Mouse (Mus musculus) liver, adult 2 months (tissue): ENCODE measurements around the gene Nfkb2.
A peak's percentile ranks its signal among the peaks of the same experiment; 100 is the strongest.

Experiments used
- CTCF ChIP-seq: fragments of 200-500 bp; IDR thresholded peaks from 2 replicates; pipeline ENCODE4 v1.5.1; 2011; ENCODE audit warnings: low read depth, low read length, control low read depth
- POLR2A ChIP-seq: fragments of 200-500 bp; IDR thresholded peaks from 2 replicates; pipeline ENCODE4 v1.6.1; 2011; ENCODE audit warnings: low read length, control low read depth; ENCODE audit not compliant: insufficient read depth; ENCODE audit errors: extremely low read depth

- peak; percentile 41 for TF ChIP-seq CTCF
- TF ChIP-seq POLR2A, result no peak
Observed at GRCm38 (mm10) chr19:46282081-46282849, 21.9 kb upstream of the Nfkb2 start.
